Mouse (Mus musculus) heart, embryonic 10.5 days (tissue): ENCODE results near the gene Rer1. TPM values are rescaled to one million over a fixed set of nuclear protein-coding genes. Genes with fewer than 3 reads are reported as not detected.
A peak's percentile ranks its signal among the peaks of the same experiment; 100 is the strongest.
"Not testable (repeated sequence)": the region's sequence is repeated elsewhere in the genome, so short reads cannot be mapped to it uniquely, and the experiment has no call there.

ENCODE experiments used
- DNase-seq: peaks from one replicate; pipeline ENCODE4 v3.0.0-alpha.2; 2017; ENCODE audit warnings: low spot score
- H3K27ac ChIP-seq: fragments of 300-500 bp; sonication (generic); 2 replicates; pipeline ENCODE4 v1.5.1; 2016; ENCODE audit warnings: mild to moderate bottlenecking
- H3K27me3 ChIP-seq: fragments of 300-500 bp; sonication (generic); 2 replicates; pipeline ENCODE4 v1.6.1; 2016; ENCODE audit warnings: mild to moderate bottlenecking; ENCODE audit not compliant: poor library complexity, insufficient read depth, severe bottlenecking
- H3K36me3 ChIP-seq: fragments of 300-500 bp; sonication (generic); 2 replicates; pipeline ENCODE4 v1.6.1; 2016; ENCODE audit warnings: mild to moderate bottlenecking, moderate library complexity
- H3K4me1 ChIP-seq: fragments of 300-500 bp; sonication (generic); 2 replicates; pipeline ENCODE4 v1.6.1; 2016; ENCODE audit warnings: mild to moderate bottlenecking
- H3K4me3 ChIP-seq: fragments of 300-500 bp; sonication (generic); 2 replicates; pipeline ENCODE4 v1.5.1; 2016; ENCODE audit warnings: mild to moderate bottlenecking, moderate library complexity
- H3K9me3 ChIP-seq: fragments of 300-500 bp; sonication (generic); 2 replicates; pipeline ENCODE4 v1.6.1; 2016; ENCODE audit warnings: mild to moderate bottlenecking, moderate library complexity
- WGBS: fragments of 180-500 bp; shearing (Covaris S2); methylation state at CpG from one replicate; pipeline ENCODE4 v1.1.7; 2016; 5-methylcytosine and 5-hydroxymethylcytosine counted together
- polyA plus RNA-seq: library from polyadenylated mRNA; unstranded; fragments of >200 nt; fragmentation: Nextera tagmentation; extraction: Ambion mirVana; gene quantifications from 2 replicates; pipeline ENCODE4 v1.2.1, GENCODE M21; 2016

The Rer1 gene
- polyA plus RNA-seq, 1 experiment from 2014 or later = 165 TPM

DNA sequence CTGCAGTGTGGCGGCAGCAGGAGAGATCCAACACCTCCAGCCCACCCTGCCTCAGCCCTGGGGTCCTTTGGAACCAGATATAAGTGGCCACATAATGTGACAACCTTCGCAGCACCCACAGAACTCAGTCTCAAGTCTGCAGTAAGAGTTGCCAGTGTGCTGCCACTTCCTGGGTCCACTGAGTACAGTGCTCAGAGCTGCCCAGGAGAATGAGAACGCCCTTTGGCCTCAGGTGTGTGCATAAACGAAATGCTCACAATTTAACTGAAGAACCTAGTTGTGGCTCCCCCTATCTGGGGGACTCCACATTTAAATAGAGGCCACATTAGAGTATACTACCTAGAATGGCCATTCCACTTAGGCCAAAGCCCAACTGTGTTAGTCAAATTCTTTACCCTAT lies 2.6 kb downstream of the Rer1 start:
- 87% methylated on average over 4 of the region's 4 CpGs for WGBS
- Histone ChIP-seq H3K9me3 (no peaks in the 10 kb centered on the region), H3K4me1 (peaks cover 38% of the 10 kb centered on the region), H3K4me3 (no peak overlapping the region), H3K36me3 (peaks cover 49% of the 10 kb centered on the region), H3K27me3 (no peaks in the 10 kb centered on the region), H3K27ac (no peak overlapping the region)
- DNase-seq = no peak

DNA sequence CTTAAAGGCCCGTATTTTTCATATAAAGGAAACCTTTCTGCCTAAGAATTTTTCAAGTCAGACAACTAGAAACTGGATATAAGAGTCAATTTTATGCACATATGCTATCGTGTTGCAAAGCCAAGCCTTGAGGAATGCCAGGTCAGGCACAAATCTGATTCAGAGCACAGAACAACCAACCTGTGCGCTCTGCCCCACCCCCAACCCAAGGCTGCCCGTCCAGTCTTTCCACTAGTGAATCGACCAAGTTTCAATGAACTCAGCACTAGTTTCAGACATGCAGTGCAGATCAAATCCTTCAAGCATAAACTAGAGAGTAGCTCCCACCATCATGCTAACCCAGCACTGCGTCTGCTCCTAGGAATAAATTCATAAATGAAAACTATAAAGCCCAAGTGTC lies 6.5 kb downstream of the Rer1 start:
- Histone ChIP-seq H3K27me3 (no peaks in the 10 kb centered on the region), H3K27ac (no peak overlapping the region), H3K36me3 (peaks cover 87% of the 10 kb centered on the region), H3K9me3 (no peaks in the 10 kb centered on the region), H3K4me3 (no peak overlapping the region), H3K4me1 (peaks cover 18% of the 10 kb centered on the region)
- no peak for DNase-seq
- 91% methylated on average over 6 of the region's 6 CpGs for WGBS

DNA sequence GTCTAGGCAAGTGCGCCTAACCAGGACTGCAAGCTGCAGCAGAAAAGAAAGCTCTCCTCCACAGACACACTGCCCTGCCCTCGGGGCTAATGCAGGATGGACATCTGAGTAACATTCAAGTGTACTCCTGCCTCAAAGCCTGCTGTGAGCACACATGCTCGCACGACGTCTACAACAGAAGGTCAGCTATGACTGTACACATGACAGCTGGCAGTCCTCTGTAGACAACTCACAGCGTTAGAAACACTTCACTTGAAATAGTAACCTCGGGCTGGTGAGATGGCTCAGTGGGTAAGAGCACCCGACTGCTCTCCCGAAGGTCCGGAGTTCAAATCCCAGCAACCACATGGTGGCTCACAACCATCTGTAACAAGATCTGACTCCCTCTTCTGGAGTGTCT lies 7.4 kb downstream of the Rer1 start:
- not testable (repeated sequence) for H3K4me3 ChIP-seq, H3K27ac ChIP-seq, H3K9me3 ChIP-seq, DNase-seq, H3K27me3 ChIP-seq
- Histone ChIP-seq H3K4me1 (peaks cover 11% of the 10 kb centered on the region), H3K36me3 (peaks cover 95% of the 10 kb centered on the region)
- 93% methylated on average over 10 of the region's 10 CpGs for WGBS

DNA sequence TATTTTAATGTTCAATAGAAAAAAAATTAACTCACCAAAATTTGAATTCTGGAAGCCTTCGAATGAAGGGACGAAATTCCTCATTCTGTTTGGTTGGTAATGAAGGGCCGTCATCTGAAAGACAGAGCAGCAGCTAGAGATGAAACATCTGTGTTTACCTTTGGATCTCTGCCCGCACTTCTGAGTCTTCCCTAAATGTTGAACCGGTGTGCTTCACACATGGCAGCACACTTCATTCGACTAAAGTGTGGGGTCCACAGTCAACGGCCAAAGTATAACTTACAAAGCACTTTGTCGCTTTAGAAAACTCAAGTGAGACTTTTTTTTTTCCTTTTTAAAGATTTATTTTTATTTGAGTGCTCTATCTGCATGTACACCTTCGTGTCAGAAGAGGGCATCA lies 9.5 kb downstream of the Rer1 start:
- H3K9me3 ChIP-seq = no peaks in the 10 kb centered on the region
- no peaks in the 10 kb centered on the region for H3K4me1 ChIP-seq
- H3K27ac ChIP-seq = no peak overlapping the region
- H3K4me3 ChIP-seq = no peak overlapping the region
- peaks cover 94% of the 10 kb centered on the region for H3K36me3 ChIP-seq
- DNase-seq = no peak
- H3K27me3 ChIP-seq = no peaks in the 10 kb centered on the region
- WGBS = 88% methylated on average over 9 of the region's 9 CpGs

DNA sequence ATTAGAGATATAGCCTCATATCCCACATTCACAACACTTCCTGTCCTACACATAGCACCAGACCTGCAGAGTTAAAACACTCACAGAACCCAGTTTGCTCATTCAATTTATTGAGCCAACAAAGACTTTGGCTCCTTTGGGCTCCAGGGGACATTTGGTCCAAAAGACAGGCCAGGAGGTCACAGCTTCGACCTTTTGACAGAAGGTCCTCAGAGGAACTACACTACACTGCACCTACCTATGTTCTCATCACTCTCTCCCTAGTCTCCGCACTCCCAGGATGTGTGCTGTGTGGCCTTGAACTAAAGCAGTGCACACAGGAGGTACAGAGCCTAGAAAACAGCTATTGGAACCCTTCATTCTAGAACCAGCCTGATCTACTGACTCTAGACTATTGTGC lies 10.4 kb downstream of the Rer1 start:
- Histone ChIP-seq H3K9me3 (no peaks in the 10 kb centered on the region), H3K36me3 (peaks cover 95% of the 10 kb centered on the region), H3K4me1 (no peaks in the 10 kb centered on the region), H3K27ac (no peak overlapping the region), H3K27me3 (no peaks in the 10 kb centered on the region), H3K4me3 (no peak overlapping the region)
- 94% methylated on average over 2 of the region's 2 CpGs for WGBS
- DNase-seq = no peak

DNA sequence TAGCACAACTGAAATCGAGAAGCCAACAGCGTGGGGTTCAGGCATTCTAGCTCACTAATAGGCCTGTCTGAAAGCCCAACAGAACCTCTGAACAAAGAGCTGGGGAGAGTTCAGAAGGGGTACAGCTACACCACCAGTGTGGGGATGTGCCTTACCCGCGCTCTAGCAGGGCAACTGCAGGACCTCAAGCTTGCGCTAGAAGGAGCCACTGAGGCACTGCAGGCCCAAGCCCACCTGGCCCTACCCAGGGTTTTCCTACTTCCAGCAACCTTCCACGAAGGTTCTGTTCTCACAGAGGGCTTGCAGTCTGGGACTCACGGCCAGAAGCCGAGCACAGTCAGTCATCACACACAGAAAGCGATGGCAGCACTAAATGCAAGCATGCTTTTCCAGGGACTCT lies 11.0 kb downstream of the Rer1 start:
- Histone ChIP-seq H3K27ac (no peak overlapping the region), H3K9me3 (no peaks in the 10 kb centered on the region), H3K4me3 (no peak overlapping the region), H3K36me3 (peaks cover 96% of the 10 kb centered on the region), H3K4me1 (no peaks in the 10 kb centered on the region), H3K27me3 (no peaks in the 10 kb centered on the region)
- DNase-seq = no peak
- WGBS = 90% methylated on average over 9 of the region's 9 CpGs

DNA sequence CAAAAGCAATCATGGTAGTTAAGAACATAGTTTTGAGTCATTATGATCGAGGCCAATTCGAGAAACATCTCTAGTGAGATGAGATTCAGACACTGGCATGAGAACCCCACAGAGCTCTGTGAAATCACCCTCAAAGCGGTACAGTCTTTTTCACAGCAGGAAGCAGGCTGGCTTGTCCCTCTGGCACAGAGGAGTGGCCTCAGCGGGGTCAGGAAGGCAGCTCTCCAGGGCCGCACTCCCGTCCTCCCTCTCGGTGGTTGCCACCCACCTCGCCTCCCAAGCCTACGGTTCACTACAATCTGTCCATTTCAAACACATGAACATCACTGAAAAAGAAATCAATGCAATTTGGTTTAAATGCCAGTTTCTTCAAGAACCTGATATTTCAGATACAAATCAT lies 11.8 kb downstream of the Rer1 start:
- no peaks in the 10 kb centered on the region for H3K9me3 ChIP-seq
- no peak overlapping the region for H3K27ac ChIP-seq
- no peak overlapping the region for H3K4me3 ChIP-seq
- H3K27me3 ChIP-seq = no peaks in the 10 kb centered on the region
- peaks cover 96% of the 10 kb centered on the region for H3K36me3 ChIP-seq
- H3K4me1 ChIP-seq = no peaks in the 10 kb centered on the region
- whole genome bisulfite sequencing = 88% methylated on average over 9 of the region's 9 CpGs
- no peak for DNase-seq

DNA sequence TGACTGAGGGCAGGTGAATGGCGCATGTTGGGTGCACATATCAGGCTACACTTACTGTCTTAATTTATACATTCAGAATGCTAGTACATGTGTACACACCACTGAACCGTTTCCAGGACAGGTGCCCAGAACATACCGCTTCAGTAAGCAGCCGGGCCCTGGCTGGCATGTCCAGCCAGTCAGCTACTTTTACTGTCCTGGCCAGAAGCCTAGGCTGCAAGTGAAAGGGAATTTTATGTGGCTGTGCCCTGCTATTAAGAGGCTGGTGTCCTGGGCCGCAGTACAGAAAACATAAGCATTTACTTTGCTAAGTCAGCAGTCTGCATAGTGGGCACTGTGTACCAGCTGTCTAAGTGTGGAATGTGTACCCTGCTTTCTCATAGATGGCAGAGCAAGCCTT lies 15.3 kb downstream of the Rer1 start:
- H3K4me3 ChIP-seq = no peak overlapping the region
- H3K36me3 ChIP-seq = peaks cover 78% of the 10 kb centered on the region
- no peak for DNase-seq
- H3K27me3 ChIP-seq = no peaks in the 10 kb centered on the region
- H3K9me3 ChIP-seq = no peaks in the 10 kb centered on the region
- peaks cover 27% of the 10 kb centered on the region for H3K4me1 ChIP-seq
- no peak overlapping the region for H3K27ac ChIP-seq
- 93% methylated on average over 5 of the region's 5 CpGs for WGBS

DNA sequence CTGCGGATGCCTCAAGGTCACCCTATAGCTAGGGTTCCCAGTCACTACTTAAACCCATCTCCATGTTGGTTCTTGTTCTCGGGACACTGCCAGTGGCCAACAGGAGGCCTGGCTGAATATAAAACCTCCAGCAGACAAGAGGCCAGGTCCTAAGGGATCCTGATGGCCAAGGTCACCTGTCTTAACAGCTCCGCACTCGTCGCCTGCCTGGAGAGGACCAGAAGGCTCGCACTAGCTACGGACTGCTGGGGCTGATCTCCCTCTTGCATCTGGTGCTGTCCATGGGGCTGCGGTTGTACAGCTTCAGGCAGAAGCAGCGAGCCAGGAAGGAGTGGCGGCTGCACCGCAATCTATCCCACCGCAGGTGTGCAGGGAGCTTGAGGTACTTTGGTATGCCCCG lies 16.0 kb downstream of the Rer1 start:
- Histone ChIP-seq H3K36me3 (peaks cover 71% of the 10 kb centered on the region), H3K4me3 (no peak overlapping the region), H3K27ac (no peak overlapping the region), H3K9me3 (no peaks in the 10 kb centered on the region), H3K27me3 (no peaks in the 10 kb centered on the region), H3K4me1 (peaks cover 27% of the 10 kb centered on the region)
- no peak for DNase-seq
- 95% methylated on average over 13 of the region's 13 CpGs for WGBS

DNA sequence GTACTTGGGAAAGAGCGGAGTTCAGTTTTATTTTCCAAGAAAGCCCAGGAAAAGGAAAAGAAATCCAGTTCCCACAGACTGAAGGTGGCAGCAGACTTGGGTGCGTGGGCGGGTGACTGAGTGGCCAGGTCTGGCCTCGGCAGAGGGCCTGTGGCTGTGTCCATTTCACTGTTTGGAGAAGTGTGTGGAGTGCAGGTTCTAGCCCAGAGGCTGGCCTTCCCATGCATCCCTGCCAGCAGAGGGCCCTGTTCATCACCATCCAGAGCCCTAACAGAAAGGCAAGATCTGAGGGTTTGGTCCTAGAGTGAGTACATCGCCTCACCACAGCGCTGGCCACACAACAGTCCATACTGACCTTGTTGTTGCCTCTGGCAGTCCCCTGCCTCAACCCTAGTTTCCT lies 17.0 kb downstream of the Rer1 start:
- WGBS = 87% methylated on average over 6 of the region's 6 CpGs
- no peak overlapping the region; the same call in 1 of the 2 replicates for H3K4me3 ChIP-seq
- no peak overlapping the region for H3K27ac ChIP-seq
- H3K4me1 ChIP-seq = peaks cover 27% of the 10 kb centered on the region
- peaks cover 5% of the 10 kb centered on the region; the same call in 1 of the 2 replicates for H3K27me3 ChIP-seq
- no peak for DNase-seq
- H3K36me3 ChIP-seq = peaks cover 61% of the 10 kb centered on the region
- H3K9me3 ChIP-seq = no peaks in the 10 kb centered on the region

DNA sequence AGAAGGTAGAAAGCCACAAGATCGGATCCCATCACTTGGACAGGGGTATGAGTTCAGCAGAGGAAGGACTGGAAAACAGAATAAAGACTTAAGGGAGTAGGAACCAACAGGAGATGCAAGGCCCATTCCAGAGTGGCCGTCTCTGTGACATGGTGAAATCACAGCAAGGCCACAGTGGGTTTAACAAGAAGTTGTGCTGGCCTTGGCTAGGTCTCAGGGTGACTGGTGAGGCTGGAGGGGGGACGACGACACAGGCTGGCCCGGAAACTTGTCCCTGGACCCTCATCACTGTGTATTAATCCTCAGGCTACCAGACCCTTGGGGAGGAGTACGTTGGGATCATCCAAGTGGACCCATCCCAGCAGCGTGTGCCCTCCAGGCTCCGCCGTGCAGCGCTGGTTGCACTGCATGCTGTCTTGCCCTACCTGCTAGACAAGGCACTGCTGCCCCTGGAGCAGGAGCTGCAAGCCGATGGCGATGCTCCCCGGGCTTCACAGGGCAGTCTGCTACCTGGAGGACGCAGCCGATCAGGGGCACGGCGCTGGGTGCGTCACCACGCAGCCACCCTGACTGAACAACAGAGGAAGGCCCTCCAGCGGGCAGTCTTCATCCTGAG lies 17.7 kb downstream of the Rer1 start:
- 90% methylated on average over 20 of the region's 20 CpGs for WGBS
- Histone ChIP-seq H3K4me3 (peak overlapping the region; percentile 79; the same call in 1 of the 2 replicates), H3K27me3 (peaks cover 11% of the 10 kb centered on the region; the same call in 1 of the 2 replicates), H3K36me3 (peaks cover 54% of the 10 kb centered on the region), H3K4me1 (peaks cover 32% of the 10 kb centered on the region), H3K9me3 (no peaks in the 10 kb centered on the region), H3K27ac (no peak overlapping the region)
- DNase-seq = no peak

DNA sequence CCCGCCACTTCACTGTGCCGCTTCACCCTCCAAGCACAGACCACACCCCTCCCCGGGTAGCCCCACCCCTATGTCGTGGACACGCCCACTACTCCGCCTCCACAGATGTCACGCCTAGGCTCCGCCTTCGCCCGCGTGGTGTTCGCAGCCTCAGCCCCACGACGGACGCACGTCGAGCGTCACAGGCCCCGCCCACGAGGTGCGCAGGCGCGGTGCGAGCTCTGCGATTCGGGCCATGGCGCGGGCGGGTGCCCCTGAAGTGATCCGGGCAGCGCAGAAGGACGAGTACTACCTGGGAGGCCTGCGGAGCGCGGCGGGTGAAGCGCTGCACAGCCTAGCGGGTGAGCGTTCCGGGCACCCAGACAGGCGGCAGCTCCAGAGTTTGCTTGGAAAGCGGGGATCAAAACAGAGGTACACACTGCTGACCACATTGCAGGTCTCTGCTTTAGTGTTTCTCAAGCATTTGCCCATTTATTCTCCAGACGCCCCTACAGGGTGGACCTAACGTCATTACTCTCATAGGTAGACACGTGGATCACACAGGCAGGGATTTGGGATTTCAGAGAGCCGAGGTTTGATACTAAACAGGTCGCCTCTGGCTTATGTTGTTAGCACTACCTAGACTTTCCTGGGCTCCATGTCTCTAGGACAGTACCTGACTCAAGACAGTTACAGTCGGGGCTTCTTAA lies 19.2 kb downstream of the Rer1 start, which contains the start of gene Pex10:
TSS of gene Pex10 (plus strand) at position 183 of the 689 bp plus-strand sequence.
- Histone ChIP-seq H3K36me3 (peaks cover 40% of the 10 kb centered on the region), H3K27ac (peak within 1 kb of the TSS; percentile 89), H3K27me3 (peaks cover 18% of the 10 kb centered on the region; the same call in 1 of the 2 replicates), H3K9me3 (no peaks in the 10 kb centered on the region), H3K4me1 (peaks cover 32% of the 10 kb centered on the region), H3K4me3 (peak within 1 kb of the TSS; percentile 79)
- WGBS = under 1% methylated on average over 48 of the region's 48 CpGs
- DNase-seq = peak; percentile 99

DNA sequence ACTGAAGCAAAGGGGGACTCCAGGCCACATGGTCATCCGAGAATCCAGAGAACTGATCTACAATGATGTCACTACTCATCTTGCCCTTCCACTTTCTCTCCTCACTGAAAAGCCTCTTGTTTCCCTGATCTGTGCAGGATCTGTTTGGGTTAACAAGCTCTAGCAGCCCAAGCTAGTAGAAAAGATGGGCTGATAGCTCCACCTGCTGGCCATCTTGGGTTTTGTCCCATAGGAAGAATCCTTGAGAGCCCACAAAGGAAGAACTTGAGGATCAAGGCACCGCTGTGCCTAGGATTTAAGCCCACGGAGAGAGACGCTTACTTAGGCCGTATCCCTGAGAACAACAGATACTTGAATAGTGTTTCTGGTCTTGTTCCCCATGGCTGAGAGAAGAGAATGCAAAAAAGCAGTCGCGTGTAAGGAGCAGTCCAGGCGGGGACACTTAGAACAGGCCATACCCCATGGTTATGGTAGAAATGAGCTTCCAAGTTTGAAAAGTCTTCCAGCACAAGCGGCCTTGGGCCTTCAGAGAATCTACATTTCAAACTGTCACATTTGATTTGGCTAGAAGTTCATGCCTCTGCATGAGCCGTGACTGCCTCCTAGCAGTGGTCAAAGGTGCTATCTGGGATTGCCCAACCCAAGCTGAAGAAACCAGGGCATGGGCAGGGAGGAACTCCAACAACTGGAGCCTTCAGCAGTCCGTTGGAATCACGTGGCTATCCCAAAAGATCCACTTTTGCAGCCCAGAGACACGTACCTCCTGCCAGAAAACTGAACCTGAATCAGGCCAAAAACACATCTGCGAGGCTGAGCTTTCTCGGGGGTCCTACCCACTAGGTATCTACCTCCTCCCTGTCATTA lies 20.0 kb downstream of the Rer1 start:
- 6% methylated on average over 15 of the region's 15 CpGs for WGBS
- Histone ChIP-seq H3K9me3 (no peaks in the 10 kb centered on the region), H3K36me3 (peaks cover 33% of the 10 kb centered on the region), H3K27ac (peak overlapping the region; percentile 89), H3K4me1 (peaks cover 35% of the 10 kb centered on the region), H3K4me3 (peak overlapping the region; percentile 79), H3K27me3 (peaks cover 18% of the 10 kb centered on the region; the same call in 1 of the 2 replicates)
- peak; percentile 92 for DNase-seq
